Mouse (Mus musculus) adrenal gland, adult 18-20 months (tissue): ENCODE results near the gene Olfr679. TPM values are rescaled to one million over a fixed set of nuclear protein-coding genes. Genes with fewer than 3 reads are reported as not detected.
"Not testable (repeated sequence)": the region's sequence is repeated elsewhere in the genome, so short reads cannot be mapped to it uniquely, and the experiment has no call there.

ENCODE experiments used
- DNase-seq, 2 experiments: peaks; one replicate each; pipeline ENCODE4 v3.0.0; 2021 to 2022; ENCODE audit warnings: low spot score in 2 of 2
- long read RNA-seq, 2 experiments: library from polyadenylated mRNA; stranded (forward); transcript quantifications; one replicate each; pipeline ENCODE4 v2.0.0; 2021
- total RNA-seq, 2 experiments: library from RNA; stranded (reverse); gene quantifications; 1 replicate in 1 of 2; 2 replicates in 1 of 2; pipeline ENCODE4 v1.2.3; 2021

The Olfr679 gene
- not detected for total RNA-seq
- long read RNA-seq, experiment 1 = 0 reads
- long read RNA-seq, experiment 2 = 0 reads

- DNase-seq = no peak
Measured at GRCm38 (mm10) chr7:105080905-105081304, at the start of gene Olfr679. Olfr679 (plus strand) TSS chr7:105081205.

DNA sequence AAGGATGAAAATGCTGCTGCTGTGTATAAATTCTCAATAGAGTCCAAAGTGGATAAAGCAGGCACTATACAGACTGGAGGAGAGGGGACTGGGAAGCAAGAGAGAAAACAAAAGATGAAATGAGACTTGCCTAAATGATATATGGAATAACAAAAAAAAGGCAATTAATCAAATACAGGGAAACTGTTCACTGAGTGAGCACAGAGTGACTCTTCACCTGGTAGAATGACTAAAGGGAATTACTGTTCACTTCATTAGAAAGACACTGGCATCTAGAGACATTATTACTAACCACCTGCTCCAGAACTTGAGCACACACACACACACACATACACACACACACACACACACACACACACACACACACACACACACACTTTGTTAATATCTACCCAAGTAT is 48.6 kb upstream of the Olfr679 start, which contains the start of gene Olfr676:
Olfr676 (plus strand) TSS at position 301 of the 400 bp plus-strand sequence.
- DNase-seq = no peak

GRCm38 (mm10) chr7:105033836-105034235 is 47.2 kb upstream of the Olfr679 start:
- DNase-seq = not testable (repeated sequence)

- no peak for DNase-seq
Measured at GRCm38 (mm10) chr7:105058951-105059350, 22.1 kb upstream of the Olfr679 start.

DNA sequence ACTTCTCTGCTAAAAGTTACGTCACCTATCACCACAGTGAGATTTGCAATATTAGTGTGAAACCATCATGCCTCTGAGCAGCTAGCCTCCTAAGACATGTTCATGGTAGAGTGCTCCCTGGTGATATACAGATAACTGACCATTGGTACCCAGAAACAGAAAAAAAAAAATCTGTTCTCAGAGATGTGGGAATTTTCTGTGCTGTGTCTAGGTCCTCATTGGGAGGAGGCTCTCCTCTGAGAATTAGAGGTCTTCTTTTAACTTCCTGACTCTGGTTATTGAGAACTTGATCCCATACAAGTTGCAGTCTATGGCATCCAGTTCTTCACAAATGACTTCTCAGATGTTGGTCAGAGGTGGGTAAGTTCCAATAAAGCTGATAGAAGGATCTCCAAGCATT is 16.8 kb upstream of the Olfr679 start, which contains the start of gene Olfr678:
Olfr678 (plus strand) TSS at position 301 of the 400 bp plus-strand sequence.
- no peak for DNase-seq

GRCm38 (mm10) chr7:105092717-105093116 is 11.7 kb downstream of the Olfr679 start, which contains the start of gene Olfr680-ps1:
Olfr680-ps1 (minus strand) TSS chr7:105092817.
- not testable (repeated sequence) for DNase-seq

DNA sequence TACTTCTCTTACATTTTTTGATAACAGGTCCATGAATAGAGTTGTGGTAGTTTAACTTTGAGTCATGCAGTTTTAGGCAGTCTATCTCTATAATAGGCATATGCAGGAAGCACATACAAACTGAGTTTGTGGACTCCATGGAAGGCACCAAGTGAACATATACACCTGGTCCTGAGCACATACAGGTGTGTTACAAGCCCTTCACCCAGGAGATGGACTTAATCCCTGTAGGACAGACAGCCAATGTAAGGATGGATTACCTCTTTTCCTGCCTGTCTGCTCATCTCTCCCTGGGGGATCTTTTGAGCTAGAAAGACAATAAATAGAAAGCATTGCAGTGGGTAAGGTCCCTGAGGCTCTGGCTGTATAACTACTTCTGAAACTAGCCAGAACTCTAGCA is 35.5 kb downstream of the Olfr679 start, which contains the start of gene Olfr681:
Olfr681 (plus strand) TSS at position 301 of the 400 bp plus-strand sequence.
- no peak for DNase-seq

Other genes starting within 250 kb of the Olfr679 start
- not detected for gene Usp17lb, start 238.6 kb upstream of the Olfr679 start, total RNA-seq
- gene Usp17la, start 224.2 kb upstream of the Olfr679 start, total RNA-seq = not detected
- not detected for gene Olfr665, start 203.2 kb upstream of the Olfr679 start, total RNA-seq
- not detected for gene Olfr666, start 185.3 kb upstream of the Olfr679 start, total RNA-seq
- gene Olfr667, start 159.7 kb upstream of the Olfr679 start, total RNA-seq = not detected
- gene Olfr668, start 153.1 kb upstream of the Olfr679 start, total RNA-seq = not detected
- gene Olfr669, start 147.0 kb upstream of the Olfr679 start, total RNA-seq = not detected
- gene Olfr670, start 118.6 kb upstream of the Olfr679 start, total RNA-seq = not detected
- not detected for gene Olfr671, start 102.1 kb upstream of the Olfr679 start, total RNA-seq
- gene Olfr672, start 79.2 kb upstream of the Olfr679 start, total RNA-seq = not detected
- gene Olfr675, start 52.7 kb upstream of the Olfr679 start, total RNA-seq = not detected
- gene Olfr676, start 48.5 kb upstream of the Olfr679 start, total RNA-seq = not detected
- gene Olfr677, start 29.8 kb upstream of the Olfr679 start, total RNA-seq = not detected
- gene Olfr678, start 16.7 kb upstream of the Olfr679 start, total RNA-seq = not detected
- gene Olfr680-ps1, start 11.6 kb downstream of the Olfr679 start, total RNA-seq = not detected
- not detected for gene Olfr681, start 35.6 kb downstream of the Olfr679 start, total RNA-seq
- gene Olfr683, start 65.8 kb downstream of the Olfr679 start, total RNA-seq = not detected
- gene Olfr684, start 82.4 kb downstream of the Olfr679 start, total RNA-seq = not detected
- not detected for gene Olfr685, start 104.8 kb downstream of the Olfr679 start, total RNA-seq
- gene Olfr686, start 126.3 kb downstream of the Olfr679 start, total RNA-seq = not detected
- gene Olfr688, start 206.9 kb downstream of the Olfr679 start, total RNA-seq = not detected
- not detected for gene Olfr689, start 230.0 kb downstream of the Olfr679 start, total RNA-seq